Mouse (Mus musculus): ENCODE results near the gene Ripor2. TPM values are rescaled to one million over a fixed set of nuclear protein-coding genes. Genes with fewer than 3 reads are reported as not detected.

The Ripor2 gene
- polyA plus RNA-seq, 1 experiment from 2014 or later = 3.1 TPM

DNA sequence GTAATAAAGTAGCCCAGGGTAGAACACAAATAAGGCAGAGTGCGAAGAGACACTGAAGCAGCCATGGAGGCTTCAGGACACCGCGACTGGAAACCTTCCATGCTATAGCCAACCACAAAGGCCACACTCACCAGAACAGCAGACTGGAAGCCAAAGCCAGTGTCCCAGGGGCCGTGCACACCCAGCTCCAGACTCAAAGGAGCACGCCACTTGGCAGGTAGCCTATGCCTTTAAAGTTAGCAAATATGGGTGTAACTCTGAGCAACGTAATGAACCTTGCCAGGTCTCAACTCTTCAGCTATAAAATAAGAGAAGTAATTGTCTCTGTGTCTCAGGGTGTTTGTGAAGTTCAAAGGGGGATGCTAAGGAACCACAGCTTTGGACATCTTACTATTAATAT lies 2.9 kb downstream of the Ripor2 start:
- H3K4me2 ChIP-seq = no peak overlapping the region
- H3K9me3 ChIP-seq (replicated peaks) = no peaks in the 10 kb centered on the region
- no peak overlapping the region for H3K9ac ChIP-seq
- ATAC-seq (ENCODE audit: insufficient read depth) = no peak
- no peak overlapping the region for H3K4me3 ChIP-seq (replicated peaks)
- no peak overlapping the region for H3K27ac ChIP-seq (replicated peaks)
- no peaks in the 10 kb centered on the region for H3K36me3 ChIP-seq (replicated peaks)
- WGBS (ENCODE audit: insufficient replicate concordance) = 82% methylated on average over 6 of the region's 6 CpGs
- no peaks in the 10 kb centered on the region for H3K27me3 ChIP-seq
- peaks cover 15% of the 10 kb centered on the region for H3K4me1 ChIP-seq (replicated peaks)

DNA sequence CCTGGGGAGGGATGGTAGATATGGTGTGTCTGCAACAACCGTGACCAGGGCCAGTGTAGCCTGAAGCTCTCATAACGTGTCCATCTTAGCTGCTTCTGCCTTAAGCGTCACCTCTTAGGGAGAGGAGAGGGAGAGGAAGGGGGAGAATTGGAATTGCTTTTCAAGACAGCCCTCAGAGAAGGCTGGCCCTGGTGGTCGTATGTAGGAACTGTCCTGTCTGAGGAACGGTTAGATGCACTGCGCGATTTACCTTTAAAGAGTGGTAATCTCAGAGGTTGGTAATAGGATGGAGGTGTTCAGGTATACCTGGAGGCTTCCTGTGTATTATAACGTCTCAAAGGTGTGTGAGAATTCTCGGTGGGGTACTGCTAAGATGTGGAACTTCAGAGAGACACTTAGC lies 3.4 kb downstream of the Ripor2 start:
- Histone ChIP-seq H3K36me3 (replicated peaks) (no peaks in the 10 kb centered on the region), H3K4me3 (replicated peaks) (no peak overlapping the region), H3K9ac (no peak overlapping the region), H3K4me1 (replicated peaks) (peaks cover 10% of the 10 kb centered on the region), H3K27me3 (no peaks in the 10 kb centered on the region), H3K4me2 (no peak overlapping the region), H3K9me3 (replicated peaks) (no peaks in the 10 kb centered on the region), H3K27ac (replicated peaks) (no peak overlapping the region)
- ATAC-seq (ENCODE audit: insufficient read depth) = no peak
- 72% methylated on average over 9 of the region's 9 CpGs for WGBS (ENCODE audit: insufficient replicate concordance)

DNA sequence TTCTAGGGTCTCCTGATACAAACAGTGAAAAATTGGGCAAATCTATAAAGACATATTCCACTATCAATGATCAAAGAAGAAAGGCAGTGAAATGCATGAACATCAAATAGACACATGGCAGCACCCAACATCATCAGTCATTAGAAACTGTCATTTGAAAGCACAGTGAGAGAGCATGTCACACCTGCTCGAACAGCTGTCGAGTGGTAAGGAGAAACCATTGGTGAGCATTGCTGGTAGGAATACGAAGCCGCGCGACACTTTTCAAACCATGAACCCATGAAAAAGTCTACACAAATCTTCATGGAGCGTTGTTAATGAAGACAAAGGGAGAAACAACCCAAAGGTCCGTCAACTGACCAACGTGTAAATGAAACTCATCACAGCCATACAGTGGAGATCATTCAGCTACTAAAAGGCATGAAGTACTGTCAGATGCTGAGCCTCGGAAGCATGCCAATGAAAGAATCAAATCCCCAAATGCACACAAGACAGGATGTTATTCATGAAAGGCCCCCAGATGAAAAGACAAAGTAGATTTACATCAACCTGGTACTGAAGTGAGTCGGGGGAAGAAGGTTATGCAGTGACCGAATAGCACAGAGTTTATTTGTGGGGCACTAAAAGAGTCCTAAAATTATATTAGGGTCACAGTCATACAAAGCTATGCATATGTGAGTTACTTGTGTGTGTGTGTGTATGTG lies 5.4 kb downstream of the Ripor2 start:
- Histone ChIP-seq H3K9me3 (replicated peaks) (no peaks in the 10 kb centered on the region), H3K36me3 (replicated peaks) (no peaks in the 10 kb centered on the region), H3K27ac (replicated peaks) (no peak overlapping the region), H3K27me3 (no peaks in the 10 kb centered on the region), H3K9ac (no peak overlapping the region), H3K4me2 (no peak overlapping the region), H3K4me1 (replicated peaks) (no peaks in the 10 kb centered on the region), H3K4me3 (replicated peaks) (no peak overlapping the region)
- 81% methylated on average over 12 of the region's 12 CpGs for WGBS (ENCODE audit: insufficient replicate concordance)
- no peak for ATAC-seq (ENCODE audit: insufficient read depth)

DNA sequence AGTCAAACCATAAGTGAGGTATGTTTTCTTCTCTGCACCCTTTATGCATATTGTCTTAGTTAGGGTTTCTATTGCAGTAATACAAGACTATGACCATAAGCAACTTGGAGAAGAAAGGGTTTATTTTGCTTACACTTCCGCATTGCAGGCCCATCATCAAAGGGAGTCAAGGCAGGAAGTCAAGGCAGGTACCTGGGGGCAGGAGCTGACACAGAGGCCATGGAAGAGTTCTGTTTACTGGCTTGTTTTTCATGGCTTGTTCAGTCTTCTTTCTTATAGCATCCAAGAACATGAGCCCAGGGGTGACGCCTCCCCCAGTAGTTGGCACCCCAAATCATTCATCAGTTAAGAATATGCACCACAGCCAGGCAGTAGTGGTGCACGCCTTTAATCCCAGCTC lies 6.6 kb downstream of the Ripor2 start:
- H3K36me3 ChIP-seq (replicated peaks) = no peaks in the 10 kb centered on the region
- ATAC-seq (ENCODE audit: insufficient read depth) = no peak
- H3K27ac ChIP-seq (replicated peaks) = no peak overlapping the region
- WGBS (ENCODE audit: insufficient replicate concordance) = 76% methylated on average over 3 of the region's 3 CpGs
- no peaks in the 10 kb centered on the region for H3K4me1 ChIP-seq (replicated peaks)
- H3K27me3 ChIP-seq = no peaks in the 10 kb centered on the region
- H3K4me2 ChIP-seq = no peak overlapping the region
- H3K9ac ChIP-seq = no peak overlapping the region
- H3K9me3 ChIP-seq (replicated peaks) = no peaks in the 10 kb centered on the region
- H3K4me3 ChIP-seq (replicated peaks) = no peak overlapping the region

DNA sequence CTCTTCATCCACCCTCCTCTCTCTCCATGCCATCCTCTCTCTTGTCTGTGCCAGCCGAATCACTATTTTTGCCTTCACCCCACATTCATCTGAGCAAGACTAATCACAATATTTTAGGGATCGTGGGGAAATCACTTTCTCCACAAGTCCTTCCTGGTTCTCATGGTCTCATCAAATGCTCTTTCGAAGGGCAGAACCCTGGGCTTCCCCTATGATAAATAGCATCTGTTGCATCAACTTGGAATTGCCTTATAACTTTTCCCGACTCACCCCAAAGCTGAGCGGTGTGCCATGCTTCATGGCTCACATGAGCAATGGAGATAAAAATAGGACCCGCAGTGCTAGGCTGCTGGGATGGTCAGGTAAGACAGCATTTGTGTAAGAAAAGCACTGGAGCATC lies 9.7 kb downstream of the Ripor2 start:
- no peaks in the 10 kb centered on the region for H3K36me3 ChIP-seq (replicated peaks)
- no peak overlapping the region for H3K4me3 ChIP-seq (replicated peaks)
- H3K4me1 ChIP-seq (replicated peaks) = peaks cover 11% of the 10 kb centered on the region; the same call in 1 of the 2 replicates
- H3K9me3 ChIP-seq (replicated peaks) = no peaks in the 10 kb centered on the region
- no peak overlapping the region for H3K9ac ChIP-seq
- WGBS (ENCODE audit: insufficient replicate concordance) = 74% methylated on average over 6 of the region's 6 CpGs
- H3K27ac ChIP-seq (replicated peaks) = no peak overlapping the region
- no peak for ATAC-seq (ENCODE audit: insufficient read depth)
- no peak overlapping the region for H3K4me2 ChIP-seq
- H3K27me3 ChIP-seq = no peaks in the 10 kb centered on the region

DNA sequence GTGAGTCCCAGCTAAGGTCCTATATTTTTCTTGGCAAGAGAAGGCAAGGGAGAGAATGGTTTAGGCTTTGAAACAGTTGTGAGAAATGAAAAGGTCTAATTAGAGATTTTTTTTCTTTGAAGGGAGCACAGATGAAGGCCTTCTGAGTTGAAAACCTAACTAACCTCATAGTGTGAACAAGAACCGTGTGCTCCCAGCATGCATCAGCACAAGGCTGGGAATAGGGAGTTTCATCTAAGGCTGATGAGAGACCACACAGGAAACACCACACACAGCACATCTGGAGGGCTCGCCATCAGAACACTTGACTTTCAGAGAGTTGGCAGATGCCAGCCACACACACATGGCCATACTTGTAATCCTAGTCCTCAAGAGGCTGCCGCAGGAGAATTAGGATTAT lies 12.3 kb downstream of the Ripor2 start:
- H3K27ac ChIP-seq (replicated peaks) = no peak overlapping the region
- no peaks in the 10 kb centered on the region for H3K36me3 ChIP-seq (replicated peaks)
- H3K4me3 ChIP-seq (replicated peaks) = no peak overlapping the region
- no peak overlapping the region for H3K9ac ChIP-seq
- WGBS (ENCODE audit: insufficient replicate concordance) = 72% methylated on average over 3 of the region's 3 CpGs
- no peaks in the 10 kb centered on the region for H3K27me3 ChIP-seq
- H3K9me3 ChIP-seq (replicated peaks) = no peaks in the 10 kb centered on the region
- ATAC-seq (ENCODE audit: insufficient read depth) = no peak
- no peak overlapping the region for H3K4me2 ChIP-seq
- H3K4me1 ChIP-seq (replicated peaks) = peaks cover 11% of the 10 kb centered on the region; the same call in 1 of the 2 replicates

DNA sequence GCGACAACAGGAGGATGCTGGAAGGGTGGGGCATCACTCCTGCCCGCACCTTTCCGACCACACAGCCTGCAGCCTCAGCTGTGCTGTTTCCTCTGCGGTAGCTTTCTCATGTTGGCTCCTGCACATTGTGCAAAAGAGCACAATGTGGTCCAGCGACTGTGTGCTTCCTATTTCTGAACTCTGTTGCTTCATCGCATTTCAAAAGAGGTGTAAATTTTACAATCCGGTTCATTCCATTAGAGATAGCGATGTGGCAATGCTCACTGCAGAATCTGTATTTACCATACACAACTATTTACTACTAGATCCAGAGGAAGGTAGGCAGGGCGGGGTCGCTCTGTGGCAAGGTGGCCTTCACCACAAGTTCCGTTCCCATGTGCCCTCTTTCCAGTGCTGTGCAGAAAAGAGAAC lies 17.6 kb downstream of the Ripor2 start:
- no peak overlapping the region for H3K27ac ChIP-seq (replicated peaks)
- H3K4me1 ChIP-seq (replicated peaks) = peaks cover 31% of the 10 kb centered on the region
- H3K4me2 ChIP-seq = no peak overlapping the region
- H3K9ac ChIP-seq = no peak overlapping the region
- no peak overlapping the region for H3K4me3 ChIP-seq (replicated peaks)
- no peaks in the 10 kb centered on the region for H3K36me3 ChIP-seq (replicated peaks)
- WGBS (ENCODE audit: insufficient replicate concordance) = 26% methylated on average over 11 of the region's 11 CpGs
- H3K27me3 ChIP-seq = peaks cover 2% of the 10 kb centered on the region; the same call in 1 of the 2 replicates
- ATAC-seq (ENCODE audit: insufficient read depth) = peak; percentile 47; the same call in 1 of the 2 replicates
- no peaks in the 10 kb centered on the region for H3K9me3 ChIP-seq (replicated peaks)

DNA sequence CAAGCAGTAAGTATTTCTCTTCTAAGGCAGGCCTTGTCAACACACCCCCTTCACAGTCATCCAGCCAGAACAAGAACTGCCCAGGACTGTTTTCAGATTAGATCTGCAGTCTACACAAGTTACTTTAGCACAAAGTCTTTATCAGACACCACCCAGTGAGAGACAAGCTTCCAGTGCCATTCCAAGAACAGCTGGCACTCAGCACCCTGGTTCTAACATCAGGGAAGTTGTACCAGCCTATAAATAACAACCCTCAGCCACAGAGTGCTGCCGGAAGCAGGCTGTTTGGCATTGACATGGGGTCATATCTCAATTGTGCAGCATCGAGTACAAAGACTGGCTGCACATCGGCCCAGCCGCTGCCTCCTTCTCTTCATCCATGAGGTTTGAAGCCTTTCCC lies 21.0 kb downstream of the Ripor2 start:
- Histone ChIP-seq H3K4me1 (replicated peaks) (peaks cover 24% of the 10 kb centered on the region), H3K36me3 (replicated peaks) (no peaks in the 10 kb centered on the region), H3K27me3 (peaks cover 6% of the 10 kb centered on the region; the same call in 1 of the 2 replicates), H3K27ac (replicated peaks) (no peak overlapping the region), H3K9me3 (replicated peaks) (no peaks in the 10 kb centered on the region), H3K4me3 (replicated peaks) (no peak overlapping the region), H3K9ac (no peak overlapping the region), H3K4me2 (peak overlapping the region; percentile 35)
- ATAC-seq (ENCODE audit: insufficient read depth) = peak; percentile 59
- WGBS (ENCODE audit: insufficient replicate concordance) = under 1% methylated on average over 4 of the region's 4 CpGs

DNA sequence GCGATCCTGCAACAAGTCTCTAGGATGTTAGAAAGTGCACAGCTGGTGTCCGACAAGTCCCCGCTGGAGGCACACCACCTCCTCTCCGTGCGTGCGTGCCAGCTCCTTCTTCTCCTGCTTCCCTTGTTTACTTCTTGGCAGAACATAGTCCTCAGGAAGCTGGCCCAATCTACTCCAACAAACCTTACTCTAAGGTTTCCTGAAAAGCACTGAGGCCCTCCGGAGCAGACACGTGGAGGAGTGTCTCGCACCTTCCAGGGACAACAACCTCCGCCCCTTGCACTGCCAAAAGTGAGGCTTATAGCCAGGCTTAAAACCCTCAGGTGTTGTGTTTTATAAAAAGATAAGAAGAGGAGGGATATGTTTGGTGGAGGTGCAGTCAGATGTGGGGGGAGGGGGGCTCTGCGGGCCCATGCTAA lies 21.6 kb downstream of the Ripor2 start:
- ATAC-seq (ENCODE audit: insufficient read depth) = no peak
- H3K9me3 ChIP-seq (replicated peaks) = no peaks in the 10 kb centered on the region
- no peaks in the 10 kb centered on the region for H3K36me3 ChIP-seq (replicated peaks)
- no peak overlapping the region for H3K4me3 ChIP-seq (replicated peaks)
- 35% methylated on average over 11 of the region's 11 CpGs for WGBS (ENCODE audit: insufficient replicate concordance)
- H3K9ac ChIP-seq = no peak overlapping the region
- peak overlapping the region; percentile 35 for H3K4me2 ChIP-seq
- H3K27me3 ChIP-seq = peaks cover 6% of the 10 kb centered on the region; the same call in 1 of the 2 replicates
- H3K4me1 ChIP-seq (replicated peaks) = peaks cover 24% of the 10 kb centered on the region
- no peak overlapping the region for H3K27ac ChIP-seq (replicated peaks)

DNA sequence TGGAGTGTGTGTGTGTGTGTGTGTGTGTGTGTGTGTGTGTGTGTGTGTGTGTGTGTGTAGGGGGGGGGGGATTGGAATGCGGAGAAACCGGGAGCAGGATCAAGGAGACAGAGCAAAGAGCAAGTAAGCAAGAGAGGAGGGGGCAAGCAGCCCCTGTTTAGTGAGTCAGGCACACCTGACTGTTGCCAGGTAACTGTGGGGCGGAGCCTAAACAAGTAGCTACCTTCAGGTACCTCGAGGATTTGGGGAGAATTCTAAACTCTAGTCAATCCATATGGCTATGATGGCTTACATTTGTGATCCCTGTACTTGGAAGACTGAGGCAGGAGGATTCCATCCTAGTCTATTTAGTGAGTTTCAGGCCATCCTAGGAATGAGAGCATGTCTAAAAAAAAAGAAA lies 22.1 kb downstream of the Ripor2 start:
- no peaks in the 10 kb centered on the region for H3K9me3 ChIP-seq (replicated peaks)
- H3K36me3 ChIP-seq (replicated peaks) = no peaks in the 10 kb centered on the region
- no peak for ATAC-seq (ENCODE audit: insufficient read depth)
- 37% methylated on average over 3 of the region's 4 CpGs for WGBS (ENCODE audit: insufficient replicate concordance)
- H3K9ac ChIP-seq = no peak overlapping the region
- peaks cover 6% of the 10 kb centered on the region; the same call in 1 of the 2 replicates for H3K27me3 ChIP-seq
- no peak overlapping the region for H3K27ac ChIP-seq (replicated peaks)
- H3K4me1 ChIP-seq (replicated peaks) = peaks cover 27% of the 10 kb centered on the region
- no peak overlapping the region for H3K4me3 ChIP-seq (replicated peaks)
- H3K4me2 ChIP-seq = no peak overlapping the region

DNA sequence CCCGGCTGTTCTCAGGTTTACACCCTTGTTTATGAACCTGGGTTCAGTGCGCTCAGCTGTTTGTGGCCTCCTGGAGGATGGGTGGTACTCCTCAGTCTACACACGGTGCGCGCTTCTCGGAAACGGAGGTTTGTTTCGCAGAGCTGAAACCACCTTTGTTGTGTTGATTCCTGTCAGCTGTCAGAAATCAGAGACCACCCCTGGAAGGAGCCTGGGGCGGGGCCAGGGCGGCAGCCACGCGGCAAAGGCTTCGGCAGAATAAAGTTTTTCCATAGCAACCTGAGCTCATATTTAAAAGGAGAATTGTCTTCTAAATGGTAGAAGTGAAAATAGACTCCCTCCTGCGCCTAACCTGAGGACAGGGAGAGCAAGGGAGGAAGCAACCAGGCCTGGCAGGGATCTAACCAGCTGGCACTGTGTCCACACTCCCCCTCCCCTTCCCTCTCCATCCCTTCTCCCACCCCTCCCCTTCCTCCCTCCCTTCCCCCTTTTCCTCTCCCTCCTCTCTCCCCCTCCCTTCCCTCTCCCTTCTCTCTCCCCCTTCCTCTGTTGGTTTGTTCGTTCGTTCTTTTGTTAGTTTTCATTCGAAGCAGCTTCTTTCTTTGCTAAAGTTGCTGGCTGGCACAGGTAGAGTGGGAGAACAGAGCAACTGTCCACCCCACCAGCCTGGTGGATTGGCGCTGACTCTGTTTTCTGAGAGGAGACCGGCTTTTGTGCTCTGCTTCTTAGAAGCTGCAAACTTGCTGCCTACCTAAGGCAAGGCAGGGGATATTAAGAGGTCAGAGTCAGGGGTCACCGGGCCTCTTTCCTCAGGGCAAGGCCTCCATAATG lies 23.0 kb downstream of the Ripor2 start:
- Histone ChIP-seq H3K4me3 (replicated peaks) (no peak overlapping the region), H3K4me2 (peak overlapping the region; percentile 32), H3K36me3 (replicated peaks) (no peaks in the 10 kb centered on the region), H3K9ac (no peak overlapping the region), H3K4me1 (replicated peaks) (peaks cover 27% of the 10 kb centered on the region), H3K9me3 (replicated peaks) (no peaks in the 10 kb centered on the region), H3K27me3 (peaks cover 6% of the 10 kb centered on the region; the same call in 1 of the 2 replicates), H3K27ac (replicated peaks) (no peak overlapping the region)
- 26% methylated on average over 20 of the region's 20 CpGs for WGBS (ENCODE audit: insufficient replicate concordance)
- ATAC-seq (ENCODE audit: insufficient read depth) = no peak
